Mouse (Mus musculus) layer of hippocampus, adult 2 months (tissue): ENCODE results near the gene Twnk. TPM values are rescaled to one million over a fixed set of nuclear protein-coding genes. Genes with fewer than 3 reads are reported as not detected.

Experiments
- DNase-seq, 2 experiments: peaks; one replicate each; pipeline ENCODE4 v3.0.0; 2022; ENCODE audit warnings: low spot score in 2 of 2
- H3K27ac ChIP-seq: fragments of 200-600 bp; 2 replicates; pipeline ENCODE4 v1.8.1; 2022
- H3K4me3 ChIP-seq: fragments of 200-600 bp; 2 replicates; pipeline ENCODE4 v1.8.1; 2022; ENCODE audit warnings: mild to moderate bottlenecking
- CTCF ChIP-seq: fragments of 200-600 bp; conservative IDR thresholded peaks from 2 replicates; pipeline ENCODE4 v1.8.1; 2022; ENCODE audit warnings: antibody characterized with exemption, mild to moderate bottlenecking, moderate library complexity
- total RNA-seq, 2 experiments: library from RNA; stranded (reverse); gene quantifications; 2 replicates each; pipeline ENCODE4 v1.2.3; 2021

The Twnk gene
- total RNA-seq, 2 experiments from 2014 or later: 14.7 to 15.3 TPM

- peak overlapping the region; percentile 73 for H3K4me3 ChIP-seq
- DNase-seq: no peak
- TF ChIP-seq CTCF: no peak
- H3K27ac ChIP-seq: no peak overlapping the region
These were observed 17.1 kb upstream of the Twnk start for GRCm38 (mm10) chr19:44988321-44988720.

GRCm38 (mm10) chr19:44988831-44989566 lies 16.5 kb upstream of the Twnk start, which contains the start of gene Sema4g:
Sema4g (plus strand) TSS chr19:44989101.
- no peak for DNase-seq
- Histone ChIP-seq H3K27ac (peak within 1 kb of the TSS; percentile 70), H3K4me3 (peak within 1 kb of the TSS; percentile 73)
- peak; percentile 72 for TF ChIP-seq CTCF

- Histone ChIP-seq H3K4me3 (peak overlapping the region; percentile 73), H3K27ac (peak overlapping the region; percentile 70)
- no peak for DNase-seq
- TF ChIP-seq CTCF: no peak
These were observed 15.6 kb upstream of the Twnk start for GRCm38 (mm10) chr19:44989567-44990495.

- H3K4me3 ChIP-seq: no peak overlapping the region
- H3K27ac ChIP-seq: no peak overlapping the region
- no peak for DNase-seq
- no peak for TF ChIP-seq CTCF
These were observed 14.4 kb upstream of the Twnk start for GRCm38 (mm10) chr19:44991031-44991430.

- Histone ChIP-seq H3K27ac (no peak overlapping the region), H3K4me3 (no peak overlapping the region)
- no peak for TF ChIP-seq CTCF
- DNase-seq: no peak
These were observed 13.2 kb upstream of the Twnk start for GRCm38 (mm10) chr19:44992246-44992645.

- no peak for TF ChIP-seq CTCF
- no peak overlapping the region for H3K4me3 ChIP-seq
- no peak for DNase-seq
- H3K27ac ChIP-seq: no peak overlapping the region
These were observed 12.8 kb upstream of the Twnk start for GRCm38 (mm10) chr19:44992712-44993111.

GRCm38 (mm10) chr19:44997786-44998185 lies 7.7 kb upstream of the Twnk start:
- DNase-seq: no peak
- no peak for TF ChIP-seq CTCF
- no peak overlapping the region for H3K27ac ChIP-seq
- H3K4me3 ChIP-seq: no peak overlapping the region

- DNase-seq: no peak
- Histone ChIP-seq H3K27ac (no peak overlapping the region), H3K4me3 (no peak overlapping the region)
- no peak for TF ChIP-seq CTCF
These were observed 5.8 kb upstream of the Twnk start for GRCm38 (mm10) chr19:44999647-45000046.

- no peak for DNase-seq
- TF ChIP-seq CTCF: peak; percentile 56
- Histone ChIP-seq H3K27ac (no peak overlapping the region), H3K4me3 (no peak overlapping the region)
These were observed 3.2 kb upstream of the Twnk start for GRCm38 (mm10) chr19:45002301-45002700.

GRCm38 (mm10) chr19:45003740-45004516 lies 1.5 kb upstream of the Twnk start:
- TF ChIP-seq CTCF: no peak
- no peak overlapping the region for H3K4me3 ChIP-seq
- no peak overlapping the region for H3K27ac ChIP-seq
- DNase-seq: no peak

- no peak for TF ChIP-seq CTCF
- DNase-seq: peak; percentile 95 to 98
- H3K27ac ChIP-seq: peak within 1 kb of the TSS; percentile 77
- H3K4me3 ChIP-seq: peak within 1 kb of the TSS; percentile 97
These were observed 672 bp downstream of the Twnk start, which contains the start of gene Mrpl43 for GRCm38 (mm10) chr19:45005957-45006712. Mrpl43 (minus strand) TSS chr19:45006442.

GRCm38 (mm10) chr19:45007021-45007420 lies 1.6 kb downstream of the Twnk start:
- peak overlapping the region; percentile 97 for H3K4me3 ChIP-seq
- peak overlapping the region; percentile 77 for H3K27ac ChIP-seq
- TF ChIP-seq CTCF: no peak
- DNase-seq: no peak
